Mouse (Mus musculus) embryonic fibroblast, embryonic 13.5 days (primary cell): ENCODE data around the gene Gm21981.
"Not testable (repeated sequence)": the region's sequence is repeated elsewhere in the genome, so short reads cannot be mapped to it uniquely, and the experiment has no call there.

Experiments used
- CTCF ChIP-seq: IDR thresholded peaks from 2 replicates; pipeline ENCODE4 v1.5.1; 2011; ENCODE audit warnings: mild to moderate bottlenecking, control low read depth, low read length, moderate library complexity, borderline replicate concordance; ENCODE audit not compliant: insufficient read depth
- POLR2A ChIP-seq: IDR thresholded peaks from 2 replicates; pipeline ENCODE4 v1.6.1; 2011; ENCODE audit warnings: low read depth, mild to moderate bottlenecking, control low read depth, low read length, moderate library complexity

GRCm38 (mm10) chr17:47654346-47654745 lies 39.9 kb downstream of the Gm21981 start:
- TF ChIP-seq CTCF, POLR2A: not testable (repeated sequence)
